Mouse (Mus musculus) mouse embryonic stem cell (cell line): Measurements from ENCODE around the gene Sstr1.

ENCODE experiments used
- in situ Hi-C, 2 experiments: fragments of 300-500 bp; cut with MboI; formaldehyde crosslinking; loops; 1 replicate in 1 of 2; 3 replicates in 1 of 2; pipeline ENCODE4 v1.14.3; 2019 to 2020; ENCODE audit warnings: low sequenced_read_pairs in 2 of 2, low pct_unique_long_range_greater_than_20kb in 1 of 2, mixed read lengths in 1 of 2; ENCODE audit not compliant: unreplicated experiment in 1 of 2

The Sstr1 gene

GRCm38 (mm10) chr12:58211163-58212071 lies at the start of gene Sstr1:
Sstr1 (plus strand) TSS chr12:58211772.
- in situ Hi-C loops = no loop called here

- in situ Hi-C loops = loop anchor here in 1 of 2 experiments (25.0 kb wide), 1 partner anchor 362 kb away; no protein-coding TSS in a partner anchor
Measured at GRCm38 (mm10) chr12:58198810-58199209, 12.8 kb upstream of the Sstr1 start.

GRCm38 (mm10) chr12:58201190-58201589 lies 10.4 kb upstream of the Sstr1 start:
- in situ Hi-C loops = no loop called here

- in situ Hi-C loops = no loop called here
Measured at GRCm38 (mm10) chr12:58207956-58208355, 3.6 kb upstream of the Sstr1 start.

GRCm38 (mm10) chr12:58212261-58212923 lies 820 bp downstream of the Sstr1 start:
- in situ Hi-C loops = no loop called here

GRCm38 (mm10) chr12:58212924-58213450 lies 1.4 kb downstream of the Sstr1 start:
- in situ Hi-C loops = no loop called here

GRCm38 (mm10) chr12:58213451-58214288 lies 2.1 kb downstream of the Sstr1 start:
- in situ Hi-C loops = no loop called here

- in situ Hi-C loops = no loop called here
Measured at GRCm38 (mm10) chr12:58214289-58215136, 2.9 kb downstream of the Sstr1 start.

GRCm38 (mm10) chr12:58216218-58216617 lies 4.6 kb downstream of the Sstr1 start:
- in situ Hi-C loops = no loop called here

- in situ Hi-C loops = no loop called here
Measured at GRCm38 (mm10) chr12:58219078-58219477, 7.5 kb downstream of the Sstr1 start.

GRCm38 (mm10) chr12:58225644-58226043 lies 14.1 kb downstream of the Sstr1 start:
- in situ Hi-C loops = no loop called here

GRCm38 (mm10) chr12:58232489-58232888 lies 20.9 kb downstream of the Sstr1 start:
- in situ Hi-C loops = no loop called here

GRCm38 (mm10) chr12:58251901-58252300 lies 40.3 kb downstream of the Sstr1 start:
- in situ Hi-C loops = no loop called here
